Mouse (Mus musculus) mesoderm, embryonic 11.5 days (tissue): ENCODE measurements around the gene Actl6a.

ENCODE experiments used
- DNase-seq: peaks from one replicate; pipeline ENCODE4 v3.0.0-alpha.2; 2012; ENCODE audit warnings: low read depth, low spot score

The Actl6a gene

GRCm38 (mm10) chr3:32749820-32750579 is 43.9 kb downstream of the Actl6a start:
- no peak for DNase-seq

GRCm38 (mm10) chr3:32754384-32754915 is 48.4 kb downstream of the Actl6a start:
- no peak for DNase-seq

- no peak for DNase-seq
Observed at GRCm38 (mm10) chr3:32759212-32759611, 53.1 kb downstream of the Actl6a start.

GRCm38 (mm10) chr3:32762962-32763361 is 56.9 kb downstream of the Actl6a start:
- no peak for DNase-seq

GRCm38 (mm10) chr3:32763902-32764301 is 57.8 kb downstream of the Actl6a start:
- DNase-seq: no peak

GRCm38 (mm10) chr3:32770781-32771180 is 64.7 kb downstream of the Actl6a start:
- no peak for DNase-seq
